Comparison of ENCODE assay signal across 9 mouse cellular contexts in genomic region chr15:103190531-103191462, GRCm38 (mm10). TPM values are rescaled to one million over a fixed set of nuclear protein-coding genes. Genes with fewer than 3 reads are reported as not detected.
A peak's percentile ranks its signal among the peaks of the same experiment; 100 is the strongest.
DNase-seq lines count a peak whose midpoint lies in the region; ATAC-seq and TF ChIP-seq lines count a peak whose summit lies in the region.
"Had no signal": no experiment of that assay in that cellular context is flagged by ENCODE, and none has a peak within 500 bp of the region (broad histone marks: within the 10 kb centered on the region; RNA-seq: fewer than 3 reads in every experiment).

No protein-coding gene starts in this region.

- H3K9me3 ChIP-seq in lung, embryonic 14.5 days (ENCODE audit: low read depth, low read length) = no peaks in the 10 kb centered on the region
- H3K9me3 ChIP-seq: heart, embryonic 15.5 days had no signal

- no peak overlapping the region for H3K9ac ChIP-seq in lung, embryonic 14.5 days
- H3K9ac ChIP-seq: heart, embryonic 15.5 days had no signal

- H3K4me3 ChIP-seq in lung, embryonic 14.5 days (ENCODE audit: low read depth, low read length) = no peak overlapping the region
- H3K4me3 ChIP-seq: heart, embryonic 15.5 days had no signal

- ATAC-seq in frontal cortex, adult (ENCODE audit: low TSS enrichment) = peak; percentile 69
- no peak for ATAC-seq in lung, embryonic 14.5 days (ENCODE audit: insufficient read depth)

- 63% methylated on average over 10 of the region's 10 CpGs for WGBS in lung, embryonic 14.5 days

- H3K27me3 ChIP-seq in lung, embryonic 14.5 days (ENCODE audit: insufficient read depth, low read length) = no peaks in the 10 kb centered on the region
- H3K27me3 ChIP-seq: heart, embryonic 15.5 days had no signal

- peaks cover 54% of the 10 kb centered on the region for H3K36me3 ChIP-seq in lung, embryonic 14.5 days (ENCODE audit: insufficient read depth)

- no peak overlapping the region for H3K27ac ChIP-seq in lung, embryonic 14.5 days (ENCODE audit: low read depth)
- H3K27ac ChIP-seq: heart, embryonic 15.5 days had no signal

- H3K4me1 ChIP-seq in lung, embryonic 14.5 days (ENCODE audit: insufficient read depth) = no peaks in the 10 kb centered on the region

- DNase-seq in frontal cortex, postnatal 14 days (ENCODE audit: low spot score in 2 of 2) = no peak
- DNase-seq in lung, embryonic 14.5 days = peak; percentile 63
- DNase-seq in lung, postnatal 25 days (ENCODE audit: low spot score) = no peak
- peak; percentile 76 for DNase-seq in ZHBTc4 (ENCODE audit: low read depth, low spot score)
- peak; percentile 65 for DNase-seq in induced T-regulatory cell, adult 2 months (ENCODE audit: low read depth)
- DNase-seq in naive thymus-derived CD4-positive, alpha-beta T cell, adult 2 months (ENCODE audit: low read depth) = peak; percentile 54
- DNase-seq in yolk sac, embryonic 10.5 days (ENCODE audit: low spot score) = no peak

- TF ChIP-seq CTCF in lung, embryonic 14.5 days (IDR thresholded peaks at IDR 0.05; ENCODE audit: low read depth) = peak; percentile 65

- H3K4me2 ChIP-seq in lung, embryonic 14.5 days = no peak overlapping the region
- H3K4me2 ChIP-seq: heart, embryonic 15.5 days had no signal

RNA-seq across cellular contexts. Expression of gene Smug1, which starts 23.9 kb away (rescaled TPM):
- polyA plus RNA-seq in lung, embryonic 14.5 days (2014; fragmentation: Nextera tagmentation; extraction: Ambion mirVana) = 18.0 and 18.1 TPM in 2 replicates

RNA-seq across cellular contexts. Expression of gene Cbx5, which starts 48.8 kb away (rescaled TPM):
- polyA plus RNA-seq in lung, embryonic 14.5 days (2014; fragmentation: Nextera tagmentation; extraction: Ambion mirVana) = 144 and 151 TPM in 2 replicates

RNA-seq across cellular contexts. Expression of gene Hnrnpa1, which starts 49.4 kb away (rescaled TPM):
- polyA plus RNA-seq in lung, embryonic 14.5 days (2014; fragmentation: Nextera tagmentation; extraction: Ambion mirVana) = 1,022 and 1,035 TPM in 2 replicates

Comparison
In these comparisons a context has a peak if more than half of its experiments do, and no peak if none do; other contexts are left out.
1. DNase-seq: peak in lung, embryonic 14.5 days (single experiment), ZHBTc4 (single experiment), induced T-regulatory cell, adult 2 months (single experiment) and naive thymus-derived CD4-positive, alpha-beta T cell, adult 2 months (single experiment); none in frontal cortex, postnatal 14 days (0 of 2), lung, postnatal 25 days (single experiment) and yolk sac, embryonic 10.5 days (single experiment).